Mouse (Mus musculus): ENCODE results near the gene Rpl23.

- no peak for TF ChIP-seq POLR2A (IDR thresholded peaks at IDR 0.05; ENCODE audit: low read depth, low read length)
- no peak for TF ChIP-seq CTCF (IDR thresholded peaks at IDR 0.05; ENCODE audit: borderline replicate concordance, insufficient read depth, low read length)
These were observed 38.8 kb downstream of the Rpl23 start for GRCm38 (mm10) chr11:97743423-97743822.

Measured in embryonic fibroblast, embryonic 13.5 days (primary cell).